Mouse (Mus musculus) erythroblast, embryonic 14.5 days (primary cell): ENCODE results near the gene Dhrs7.

Experiments used
- GATA1 ChIP-seq: IDR thresholded peaks from 2 replicates; pipeline ENCODE4 v1.6.1; 2012; ENCODE audit warnings: low read length, inconsistent platforms, mixed read lengths
- TAL1 ChIP-seq: IDR thresholded peaks from 3 replicates; pipeline ENCODE4 v1.6.1; 2012; ENCODE audit warnings: low read length, inconsistent platforms, mixed read lengths

- TF ChIP-seq GATA1 (no peak), TAL1 (no peak)
Observed at GRCm38 (mm10) chr12:72648921-72649320, 15.8 kb downstream of the Dhrs7 start.
